Mouse (Mus musculus) layer of hippocampus, postnatal 14 days (tissue): ENCODE data around the gene Ltbp4. TPM values are rescaled to one million over a fixed set of nuclear protein-coding genes. Genes with fewer than 3 reads are reported as not detected.
A peak's percentile ranks its signal among the peaks of the same experiment; 100 is the strongest.

Experiments
- DNase-seq, 2 experiments: peaks; one replicate each; pipeline ENCODE4 v3.0.0; 2021 to 2022; ENCODE audit warnings: low spot score in 2 of 2, mixed read lengths in 1 of 2
- long read RNA-seq, 2 experiments: library from polyadenylated mRNA; stranded (forward); transcript quantifications; one replicate each; pipeline ENCODE4 v2.0.0; 2021
- total RNA-seq, 2 experiments: library from RNA; stranded (reverse); gene quantifications; 2 replicates each; pipeline ENCODE4 v1.2.3; 2021

Ltbp4 gene
- total RNA-seq = 10 to 100 TPM; 55.0 to 55.3 TPM
- long read RNA-seq, experiment 1, full-length matches to known transcripts = 22 of 40 reads
- long read RNA-seq, experiment 1, partial matches to known transcripts = 11 of 40 reads
- long read RNA-seq, experiment 1, other reads (novel, unspliced or antisense) = 7 of 40 reads
- long read RNA-seq, experiment 2, full-length matches to known transcripts = 24 of 55 reads
- long read RNA-seq, experiment 2, partial matches to known transcripts = 22 of 55 reads
- long read RNA-seq, experiment 2, other reads (novel, unspliced or antisense) = 9 of 55 reads

DNA sequence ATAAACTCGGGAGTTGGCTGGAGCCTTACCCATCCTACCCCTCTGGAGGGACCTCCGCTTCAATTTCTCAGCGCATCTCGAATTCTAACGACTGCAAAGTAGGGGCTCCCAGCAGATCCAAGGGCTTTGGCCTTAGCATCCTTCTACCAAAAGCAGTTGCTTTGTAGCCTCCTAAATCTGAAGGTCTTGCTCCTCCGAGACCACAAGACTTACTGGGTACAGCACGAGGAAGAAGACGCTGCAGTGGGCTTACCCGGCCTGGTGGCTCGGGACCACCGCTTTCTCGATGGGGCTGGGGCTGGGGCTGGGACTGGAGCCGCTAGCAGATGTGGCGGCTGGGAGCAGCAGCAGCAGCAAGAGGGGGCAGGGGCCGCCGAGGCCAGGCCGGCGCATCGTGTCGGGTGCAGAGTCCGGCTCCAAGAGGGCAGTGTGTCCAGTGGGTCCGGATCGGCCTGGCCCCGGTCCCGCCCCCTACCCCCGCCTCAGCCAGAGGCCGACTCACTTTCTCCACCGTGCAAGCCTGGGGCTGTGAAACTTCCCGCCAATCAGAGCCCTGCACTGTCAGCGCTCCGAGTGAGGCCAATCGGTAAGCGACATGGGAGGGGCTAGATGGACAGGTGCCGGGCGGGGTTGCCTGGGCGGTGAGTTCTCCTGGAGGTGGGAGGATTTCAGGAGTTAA is at the start of gene Ltbp4:
Gene Ltbp4, minus strand, starts transcription at position 518 of the 679 bp plus-strand sequence.
- DNase-seq = no peak

DNA sequence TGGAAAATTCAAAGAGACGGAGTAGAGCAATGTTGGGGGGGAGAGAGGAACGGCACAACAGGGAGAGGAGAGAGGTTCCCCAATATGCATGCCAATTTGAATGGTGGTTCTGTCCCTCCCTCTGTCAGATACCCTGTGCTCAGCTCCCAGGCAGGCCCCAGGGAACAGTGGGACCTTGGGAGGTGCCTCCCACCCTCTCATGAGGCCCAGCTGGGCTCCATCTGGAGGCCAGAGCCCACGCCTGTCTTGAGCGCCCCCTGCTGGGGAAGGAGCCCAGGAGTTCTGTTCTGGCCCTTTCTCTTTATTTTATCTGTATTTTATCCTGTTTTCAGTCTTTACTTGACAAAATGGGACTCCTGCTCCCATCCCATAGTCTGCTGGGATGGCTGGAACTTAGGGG is 47.2 kb upstream of the Ltbp4 start:
- DNase-seq = peak; percentile 46 to 51

DNA sequence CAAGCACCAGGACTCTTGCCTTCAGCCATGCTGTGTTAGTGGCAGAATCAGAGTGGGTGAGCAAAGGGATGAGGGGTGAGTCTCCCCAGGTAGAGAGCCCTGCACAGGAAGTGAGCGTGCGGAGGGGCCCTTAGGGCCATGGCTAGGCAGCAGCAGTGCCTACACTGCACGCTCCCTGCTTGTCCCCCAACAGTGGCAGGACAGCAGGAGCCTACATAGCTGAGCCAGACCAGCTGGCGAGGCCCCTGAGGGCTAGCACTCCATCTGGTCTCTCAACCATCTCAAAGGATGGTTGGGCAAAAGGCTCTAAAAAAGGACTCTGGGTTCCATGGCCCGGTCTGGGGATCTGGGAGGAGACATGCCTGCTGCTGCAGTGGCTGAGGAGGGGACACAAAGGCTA is 46.6 kb upstream of the Ltbp4 start:
- DNase-seq = no peak

DNA sequence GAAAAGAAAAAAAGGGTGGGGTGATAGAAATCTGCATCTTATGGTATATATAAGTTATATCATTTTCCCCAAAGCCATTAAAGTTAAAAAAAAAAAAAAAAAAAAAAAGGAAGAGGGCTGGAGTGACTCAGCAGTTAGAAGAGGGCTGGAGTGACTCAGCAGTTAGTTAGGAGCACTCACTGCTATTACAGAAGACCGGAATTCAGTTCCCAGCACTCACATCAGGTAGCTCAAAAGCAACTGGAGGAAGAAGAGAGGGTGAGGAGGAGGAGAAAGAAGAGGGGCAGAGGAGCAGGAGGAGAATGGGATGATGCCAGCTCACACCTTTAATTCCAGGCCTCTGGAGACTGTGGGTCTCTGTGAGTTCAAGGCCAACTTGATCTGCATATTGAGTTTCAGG is 45.7 kb upstream of the Ltbp4 start:
- no peak for DNase-seq

DNA sequence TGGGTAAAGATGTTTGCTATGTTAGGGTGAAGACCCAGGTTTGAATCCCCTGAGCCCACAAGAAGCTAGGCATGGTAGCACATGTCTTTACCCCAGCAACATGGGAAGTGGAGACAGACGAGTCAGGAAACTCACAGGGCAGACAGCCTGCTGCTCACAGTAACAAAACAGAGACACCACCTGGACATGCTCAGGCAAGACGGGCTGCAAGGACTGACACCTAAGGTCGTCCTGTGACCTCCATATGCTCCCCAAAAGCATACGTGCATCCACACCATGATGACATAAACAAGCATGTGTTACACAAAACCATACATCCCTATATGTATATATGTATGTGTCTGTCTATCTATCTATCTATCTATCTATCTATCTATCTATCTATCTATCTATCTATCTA is 44.1 kb upstream of the Ltbp4 start:
- no peak for DNase-seq

DNA sequence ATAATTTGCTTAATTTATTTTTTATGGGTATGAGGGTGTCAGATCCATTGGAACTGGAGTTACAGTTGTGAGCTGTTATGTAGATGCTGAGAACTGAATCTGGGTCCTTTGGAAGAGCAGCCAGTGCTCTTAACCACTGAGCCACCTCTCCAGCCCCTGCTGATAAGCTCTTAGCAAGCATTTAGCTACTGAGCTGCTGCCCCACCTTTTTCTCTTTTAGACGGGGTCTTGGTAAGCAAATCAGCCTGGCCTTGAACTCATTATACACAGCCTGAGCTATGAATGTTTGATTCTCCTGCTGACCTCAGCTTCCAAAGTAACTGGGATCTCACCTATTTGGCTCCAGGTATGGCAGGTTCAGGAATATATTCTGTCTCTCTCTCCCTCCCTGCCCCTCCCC is 43.5 kb upstream of the Ltbp4 start:
- DNase-seq = no peak

DNA sequence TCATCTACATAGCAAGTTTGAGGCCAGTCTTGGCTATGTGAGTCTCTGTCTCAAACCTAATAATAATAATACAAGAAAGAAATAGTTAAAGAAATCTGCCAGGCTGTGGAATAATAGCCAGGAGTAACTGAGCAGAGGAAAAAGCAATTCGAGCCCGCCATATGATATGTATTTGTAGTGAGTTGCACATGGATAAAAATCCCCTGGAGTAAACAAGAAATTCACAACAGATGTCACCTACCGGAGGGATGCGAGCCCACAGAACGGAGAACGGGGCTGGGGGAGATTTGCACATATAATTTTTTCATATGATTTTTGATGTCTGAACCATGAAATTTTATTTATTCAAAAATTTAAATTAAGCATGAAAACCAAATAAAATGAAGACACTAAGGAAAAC is 42.3 kb upstream of the Ltbp4 start:
- no peak for DNase-seq

DNA sequence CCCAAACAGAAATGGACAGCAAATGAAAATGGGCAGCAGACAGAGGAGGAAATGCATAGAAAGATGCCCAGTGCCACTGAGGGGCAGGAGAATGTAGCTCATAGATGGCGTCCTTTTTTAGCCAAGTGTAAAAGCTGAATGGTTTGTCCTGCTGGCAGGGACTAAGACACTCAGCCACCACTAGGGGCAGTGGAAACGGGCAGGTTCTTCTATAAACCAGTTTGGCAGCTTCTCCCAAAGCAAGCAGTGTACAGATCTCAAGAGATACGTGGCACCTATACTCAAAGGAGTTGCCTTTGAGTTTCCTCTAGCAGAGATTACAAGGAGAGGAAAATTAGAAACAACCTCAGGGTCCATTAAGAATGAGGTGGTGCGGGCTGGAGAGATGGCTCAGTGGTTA is 40.9 kb upstream of the Ltbp4 start:
- no peak for DNase-seq

DNA sequence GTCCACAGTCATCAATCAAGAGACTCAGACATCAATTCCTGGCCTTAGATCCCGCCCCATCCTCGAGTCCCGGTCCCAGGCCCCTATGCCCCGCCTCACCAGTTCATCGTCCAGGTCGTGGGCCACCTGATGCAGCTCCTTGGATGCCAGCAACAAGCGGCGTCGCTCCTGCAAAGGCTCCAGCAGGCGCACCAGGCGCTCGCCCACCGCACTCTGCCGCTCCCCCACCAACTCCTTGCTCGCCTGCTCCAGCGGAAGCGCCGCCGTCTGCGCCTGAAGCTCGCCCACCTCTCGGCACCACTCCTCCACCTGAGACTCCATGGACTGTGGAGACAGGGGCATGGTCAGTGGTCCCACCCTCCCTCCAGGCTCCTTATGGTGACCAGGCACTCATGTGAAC is 37.8 kb upstream of the Ltbp4 start:
- no peak for DNase-seq

DNA sequence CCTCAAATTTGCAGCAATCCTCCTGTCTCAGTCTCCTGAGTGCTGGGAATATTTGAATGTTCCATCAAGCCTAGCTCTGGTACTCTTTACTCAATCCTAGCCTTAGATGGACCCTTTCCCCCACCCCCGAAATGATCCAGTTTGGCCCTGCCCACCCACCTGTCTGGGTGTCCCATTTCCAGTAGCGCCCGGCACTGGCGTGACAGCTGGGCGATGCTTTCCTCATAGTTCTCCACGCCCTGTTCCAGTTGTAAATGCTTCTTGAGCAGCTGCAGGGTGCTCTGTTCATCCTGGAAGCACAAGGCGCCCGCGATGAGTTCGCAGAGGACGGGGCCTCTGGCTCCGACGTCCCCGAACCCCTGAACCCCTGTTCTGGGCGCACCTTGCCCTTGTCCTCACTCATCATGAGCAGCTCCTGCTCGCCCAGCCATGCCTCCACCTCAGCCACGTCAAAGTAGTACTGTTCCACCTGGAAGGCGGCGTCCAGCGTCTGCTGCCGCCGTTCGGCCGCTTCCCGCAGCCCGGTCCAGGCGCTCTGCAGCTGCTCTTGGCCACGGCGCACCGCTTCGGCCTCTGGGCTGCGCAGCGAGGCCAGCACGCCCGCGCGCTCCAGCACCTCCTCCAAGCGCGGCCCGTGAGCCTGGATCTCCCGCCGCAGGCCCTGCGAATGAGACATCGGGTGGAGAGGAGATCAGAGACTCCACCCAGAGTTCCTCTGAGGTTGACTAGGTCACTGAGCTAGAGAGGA is 34.4 kb upstream of the Ltbp4 start:
- no peak for DNase-seq

DNA sequence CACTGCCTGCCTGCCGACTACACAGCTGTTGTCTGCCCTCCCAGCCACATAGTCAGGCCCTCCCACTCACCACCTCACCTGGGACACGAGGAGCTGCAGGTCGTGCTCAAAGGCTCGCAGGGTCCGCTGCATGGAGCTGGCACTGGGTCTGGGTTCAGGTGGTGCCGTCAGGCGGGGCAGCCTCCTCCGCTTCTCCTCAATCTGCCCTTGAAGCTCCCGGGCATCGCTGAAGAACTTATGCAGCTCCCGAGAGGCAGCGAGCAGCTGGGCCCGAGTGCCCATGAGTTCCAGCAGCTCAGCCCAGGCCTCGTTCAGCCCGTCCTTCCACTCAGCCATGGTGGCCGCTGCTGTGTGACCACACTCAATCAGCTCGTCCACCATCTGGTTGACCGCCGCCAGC is 31.6 kb upstream of the Ltbp4 start:
- no peak for DNase-seq

DNA sequence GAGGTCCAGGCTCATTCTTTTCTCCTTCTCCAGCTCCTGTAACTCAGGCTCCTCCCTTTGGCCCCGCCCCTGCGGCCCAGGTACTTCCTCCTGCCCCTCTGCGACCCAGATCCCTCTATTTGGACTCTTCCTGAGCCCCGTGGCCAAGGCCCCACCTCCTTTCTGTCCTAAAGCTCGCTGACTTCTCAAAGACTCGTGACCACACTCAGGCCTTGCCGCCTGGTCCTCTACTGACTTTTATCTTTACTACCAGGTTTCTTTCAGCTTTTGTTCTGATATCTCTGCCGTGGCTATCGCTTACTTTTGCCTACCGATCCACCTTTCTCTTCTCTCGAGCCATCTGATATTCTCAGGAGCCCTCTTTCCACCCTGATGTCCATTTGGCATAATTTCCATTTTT is 30.5 kb upstream of the Ltbp4 start:
- no peak for DNase-seq

DNA sequence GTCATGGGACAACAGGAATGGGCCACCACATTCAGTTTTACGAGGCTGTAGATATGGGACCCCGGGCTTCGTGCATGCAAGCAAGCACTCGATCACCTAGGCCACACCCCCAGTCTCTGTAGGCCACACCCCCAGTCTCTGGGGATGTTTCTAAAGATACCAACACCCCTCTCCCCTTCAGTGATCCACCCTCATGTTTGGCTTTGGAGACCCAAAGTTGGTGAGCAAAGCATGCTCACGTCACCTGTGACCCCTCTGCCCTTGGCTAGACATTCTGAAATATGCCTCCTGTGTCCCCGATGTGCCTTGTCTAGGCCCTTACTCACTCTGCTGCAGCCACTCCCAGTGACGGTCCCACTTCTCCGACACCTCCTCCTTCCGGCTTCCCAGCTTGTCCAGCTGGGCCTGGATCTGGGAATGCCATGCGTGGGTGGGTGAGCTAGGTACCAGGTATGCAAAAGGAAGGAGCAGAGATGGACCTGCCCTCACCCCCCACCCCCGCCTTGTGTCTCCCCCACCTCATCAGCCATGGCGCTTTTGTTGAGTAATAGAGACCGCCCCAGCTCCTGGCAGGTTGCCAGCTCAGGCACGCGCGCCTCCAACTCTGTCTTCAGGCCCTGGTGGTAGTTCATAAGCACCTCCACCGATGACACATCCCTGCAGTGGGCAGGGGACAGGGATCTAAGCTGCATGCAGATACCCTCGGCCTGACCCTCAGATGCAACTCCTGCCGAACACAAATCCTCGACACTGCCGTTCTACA is 28.8 kb upstream of the Ltbp4 start:
- DNase-seq = no peak

DNA sequence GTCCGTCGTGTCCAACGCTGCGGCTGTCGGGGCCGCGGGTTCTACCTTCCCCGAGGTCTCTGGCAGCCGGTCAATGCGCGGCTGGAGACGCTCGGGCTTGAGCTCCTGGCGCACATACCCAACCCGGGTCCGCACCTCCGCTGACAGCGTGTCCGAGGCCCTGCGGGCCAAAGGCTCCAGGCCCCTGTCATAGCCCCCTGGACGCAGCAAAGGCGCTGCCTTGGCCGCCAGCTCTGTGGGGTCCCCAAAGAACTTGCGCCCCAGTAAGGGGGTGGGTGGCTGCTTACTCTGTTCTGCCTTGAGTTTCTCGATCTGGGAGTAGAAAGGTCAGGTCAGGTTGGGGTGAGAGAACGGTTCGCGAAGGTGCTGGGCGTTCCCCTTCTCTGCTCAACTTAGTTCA is 26.9 kb upstream of the Ltbp4 start:
- DNase-seq = no peak

DNA sequence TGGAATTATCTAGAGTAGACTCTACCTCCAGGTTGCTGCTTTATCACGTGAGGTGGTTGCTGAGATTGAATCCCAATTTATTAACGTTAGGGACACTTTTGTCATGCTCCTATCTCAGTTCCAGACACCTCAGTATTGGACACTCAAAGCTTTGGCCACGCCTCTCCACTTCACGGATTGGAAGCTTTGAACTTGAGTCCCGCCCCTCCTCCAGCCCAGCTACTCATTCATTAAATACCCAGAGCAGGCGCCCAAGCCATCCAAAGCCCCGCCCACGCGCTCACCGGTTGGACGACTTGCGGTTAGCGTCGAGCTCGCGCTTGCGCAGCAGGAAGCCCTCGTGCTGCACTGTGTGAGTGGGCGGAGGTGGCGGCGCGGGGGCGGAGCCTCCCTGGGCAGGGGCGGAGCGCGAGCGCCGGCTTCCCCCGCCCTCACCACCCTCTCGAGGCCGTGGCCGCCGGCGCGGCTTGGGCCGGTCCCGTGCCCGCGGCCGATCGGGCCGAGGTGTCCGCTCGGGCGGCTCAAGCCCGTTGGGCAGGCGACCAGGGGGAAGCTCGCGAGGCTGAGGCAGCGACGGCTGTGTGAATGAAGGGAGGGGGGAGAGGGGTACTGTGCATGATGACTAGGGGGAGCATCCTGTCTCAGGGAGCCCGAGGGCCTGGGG is 23.9 kb upstream of the Ltbp4 start:
- peak; percentile 98 to 100 for DNase-seq

DNA sequence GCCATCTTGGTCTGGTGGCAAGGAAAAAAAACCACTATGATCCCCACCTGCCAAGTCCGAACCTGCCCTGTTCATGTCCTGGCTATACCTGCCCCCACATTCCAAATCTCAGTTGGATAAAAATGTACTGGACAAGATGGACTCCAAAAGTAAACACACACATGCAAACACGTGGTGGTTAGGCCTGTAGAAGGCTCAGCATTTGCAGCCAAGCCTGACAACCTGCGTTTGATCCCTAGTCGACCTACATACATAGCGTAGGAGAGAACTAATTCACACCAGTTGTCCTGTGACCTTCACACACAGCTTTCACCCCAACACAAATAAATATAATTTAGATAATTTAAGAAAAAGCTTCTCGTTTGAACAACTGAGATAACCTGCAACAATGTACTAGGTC is 23.3 kb upstream of the Ltbp4 start:
- no peak for DNase-seq

DNA sequence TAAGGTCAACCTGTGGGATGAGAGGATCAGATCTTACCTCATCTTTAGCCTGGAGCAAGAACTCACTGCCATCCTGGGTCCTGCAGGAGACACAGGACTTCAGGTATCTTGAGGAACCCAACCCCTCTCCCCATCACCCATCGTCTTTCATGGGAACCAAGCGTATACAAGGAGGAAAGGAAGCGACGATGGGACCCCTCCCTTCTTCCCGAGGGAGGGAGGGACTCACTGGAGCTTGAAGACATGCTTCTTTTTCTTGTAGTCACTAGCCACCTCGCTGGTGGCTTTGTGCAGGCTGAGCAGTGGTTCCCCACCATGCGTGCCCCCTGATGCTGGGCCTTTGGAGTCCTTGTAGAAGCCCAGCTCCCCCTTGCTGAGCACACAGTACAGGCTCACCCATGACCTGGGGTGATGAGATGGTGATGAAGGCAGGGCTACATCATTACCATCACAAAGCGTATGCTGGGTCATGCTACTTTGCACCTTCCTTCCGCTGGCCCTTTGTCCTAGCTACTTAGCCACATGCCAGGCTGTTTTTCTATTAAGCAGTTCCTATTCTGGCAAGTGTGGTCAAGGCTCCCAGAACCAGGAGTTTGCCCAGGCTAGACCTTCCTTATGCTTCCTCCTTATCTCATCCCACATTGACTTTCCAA is 22.3 kb upstream of the Ltbp4 start:
- no peak for DNase-seq

DNA sequence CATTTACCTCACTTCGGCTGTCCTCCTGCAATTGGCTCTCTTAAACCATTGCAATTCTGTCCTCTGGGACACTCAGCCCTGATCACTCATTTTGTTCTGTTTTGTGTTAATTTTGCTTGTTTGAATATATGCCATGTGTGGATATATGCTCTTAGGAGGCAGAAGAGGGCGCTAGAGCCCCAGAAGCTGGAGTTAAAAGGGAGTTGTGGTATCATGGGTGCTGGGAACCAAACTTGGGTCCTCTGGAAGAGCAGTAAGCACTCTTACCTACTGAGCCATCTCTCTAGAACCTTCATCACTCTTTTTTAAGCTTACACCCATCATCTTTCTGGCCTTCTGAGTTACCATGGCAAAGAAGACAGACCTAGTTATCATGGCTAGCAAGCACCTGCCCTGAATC is 21.7 kb upstream of the Ltbp4 start:
- DNase-seq = no peak

DNA sequence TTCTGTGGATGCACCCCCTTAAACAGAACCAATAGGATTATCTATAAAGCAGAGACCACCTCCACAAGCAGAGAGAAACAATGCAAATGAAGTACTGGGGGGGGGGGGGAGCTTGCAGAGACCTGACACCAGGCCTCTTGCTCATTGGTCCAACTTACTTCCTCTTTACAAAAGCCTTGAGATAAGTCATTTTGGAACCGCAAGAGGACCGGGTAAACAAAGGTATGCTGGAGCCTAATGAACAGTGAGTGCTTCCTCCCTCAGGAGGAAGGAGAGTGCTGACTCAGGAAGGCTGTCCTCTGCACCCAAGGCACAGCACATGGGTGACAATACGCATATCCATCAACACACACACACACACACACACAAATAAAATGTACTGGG is 20.1 kb upstream of the Ltbp4 start:
- no peak for DNase-seq

DNA sequence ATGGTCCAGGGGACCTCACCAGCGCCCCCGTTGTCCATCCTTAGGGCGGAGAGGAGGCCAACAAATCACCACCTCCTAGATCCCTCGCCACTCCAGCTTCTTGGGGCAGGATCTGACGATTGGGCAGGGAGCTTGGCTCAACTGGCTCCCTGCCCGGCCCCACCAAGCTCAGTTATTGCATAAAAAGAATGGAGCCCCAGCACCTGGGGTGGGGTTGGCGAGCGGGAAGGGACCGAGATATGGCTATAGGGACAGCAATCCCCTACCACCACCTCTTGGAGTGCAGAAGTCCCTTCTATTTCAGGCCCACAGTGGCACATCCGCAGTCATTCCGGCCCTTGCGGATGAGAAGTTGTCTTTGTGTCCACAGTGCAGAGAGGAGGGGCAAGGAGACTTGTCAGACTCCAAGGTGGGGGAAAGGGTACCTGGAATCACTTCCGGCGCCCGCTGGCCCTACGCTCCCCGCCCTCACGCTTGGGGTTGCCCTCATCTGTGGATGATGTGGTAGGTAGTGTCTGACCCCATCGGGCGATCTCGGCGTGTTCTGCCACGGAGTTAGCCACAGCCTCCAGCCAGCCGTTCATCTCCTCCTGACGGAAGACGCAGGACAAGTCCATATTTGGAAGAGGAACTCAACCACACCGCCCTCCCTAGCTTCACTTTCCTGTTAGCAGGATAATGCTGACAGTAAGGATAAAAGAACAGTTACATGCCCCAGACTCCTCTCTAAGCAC is 19.5 kb upstream of the Ltbp4 start, which contains the start of gene Gm20479:
Gene Gm20479, minus strand, starts transcription at position 559 of the 734 bp plus-strand sequence.
- DNase-seq = no peak
